Mouse (Mus musculus): ENCODE results near the gene Arhgef38.

The Arhgef38 gene

GRCm38 (mm10) chr3:133165130-133165529, 69.6 kb downstream of the Arhgef38 start:
- DNase-seq (ENCODE audit: low spot score in 2 of 2), result no peak

GRCm38 (mm10) chr3:133163913-133164406, 70.8 kb downstream of the Arhgef38 start:
- no peak for DNase-seq (ENCODE audit: low spot score in 2 of 2)

GRCm38 (mm10) chr3:133163174-133163573, 71.6 kb downstream of the Arhgef38 start:
- DNase-seq (ENCODE audit: low spot score in 2 of 2), result no peak

- DNase-seq (ENCODE audit: low spot score in 2 of 2), result no peak
These were observed 73.3 kb downstream of the Arhgef38 start for GRCm38 (mm10) chr3:133161407-133161806.

- no peak for DNase-seq (ENCODE audit: low spot score in 2 of 2)
These were observed 76.5 kb downstream of the Arhgef38 start for GRCm38 (mm10) chr3:133158260-133158659.

- peak in 1 of 2 experiments; percentile 20 for DNase-seq (ENCODE audit: low spot score in 2 of 2)
These were observed 80.1 kb downstream of the Arhgef38 start for GRCm38 (mm10) chr3:133154683-133155082.

GRCm38 (mm10) chr3:133153629-133154028, 81.1 kb downstream of the Arhgef38 start:
- no peak for DNase-seq (ENCODE audit: low spot score in 2 of 2)

- DNase-seq (ENCODE audit: low spot score in 2 of 2), result no peak
These were observed 81.9 kb downstream of the Arhgef38 start for GRCm38 (mm10) chr3:133152831-133153230.

- DNase-seq (ENCODE audit: low spot score in 2 of 2), result no peak
These were observed 83.1 kb downstream of the Arhgef38 start for GRCm38 (mm10) chr3:133151629-133152028.

- DNase-seq (ENCODE audit: low spot score in 2 of 2), result no peak
These were observed 90.1 kb downstream of the Arhgef38 start for GRCm38 (mm10) chr3:133144511-133145147.

GRCm38 (mm10) chr3:133141877-133142276, 92.9 kb downstream of the Arhgef38 start:
- DNase-seq (ENCODE audit: low spot score in 2 of 2), result no peak

GRCm38 (mm10) chr3:133132611-133133010, 102.1 kb downstream of the Arhgef38 start:
- DNase-seq (ENCODE audit: low spot score in 2 of 2), result no peak

GRCm38 (mm10) chr3:133131372-133131771, 103.4 kb downstream of the Arhgef38 start:
- no peak for DNase-seq (ENCODE audit: low spot score in 2 of 2)

- DNase-seq (ENCODE audit: low spot score in 2 of 2), result no peak
These were observed 121.5 kb downstream of the Arhgef38 start for GRCm38 (mm10) chr3:133113281-133113680.

- DNase-seq (ENCODE audit: low spot score in 2 of 2), result peak in 1 of 2 experiments; percentile 16
These were observed 123.0 kb downstream of the Arhgef38 start for GRCm38 (mm10) chr3:133111741-133112140.

GRCm38 (mm10) chr3:133109844-133110243, 124.9 kb downstream of the Arhgef38 start:
- DNase-seq (ENCODE audit: low spot score in 2 of 2), result no peak

- DNase-seq (ENCODE audit: low spot score in 2 of 2), result no peak
These were observed 126.0 kb downstream of the Arhgef38 start for GRCm38 (mm10) chr3:133108731-133109130.

GRCm38 (mm10) chr3:133104436-133104835, 130.3 kb downstream of the Arhgef38 start:
- DNase-seq (ENCODE audit: low spot score in 2 of 2), result no peak

GRCm38 (mm10) chr3:133103768-133104167, 131.0 kb downstream of the Arhgef38 start:
- no peak for DNase-seq (ENCODE audit: low spot score in 2 of 2)

- DNase-seq (ENCODE audit: low spot score in 2 of 2), result no peak
These were observed 135.8 kb downstream of the Arhgef38 start for GRCm38 (mm10) chr3:133098909-133099308.

GRCm38 (mm10) chr3:133098336-133098735, 136.4 kb downstream of the Arhgef38 start:
- DNase-seq (ENCODE audit: low spot score in 2 of 2), result no peak

- no peak for DNase-seq (ENCODE audit: low spot score in 2 of 2)
These were observed 136.8 kb downstream of the Arhgef38 start for GRCm38 (mm10) chr3:133097936-133098335.

GRCm38 (mm10) chr3:133094305-133094704, 140.4 kb downstream of the Arhgef38 start:
- DNase-seq (ENCODE audit: low spot score in 2 of 2), result no peak

GRCm38 (mm10) chr3:133092936-133093335, 141.8 kb downstream of the Arhgef38 start:
- DNase-seq (ENCODE audit: low spot score in 2 of 2), result no peak
